Mouse (Mus musculus) heart, adult 2 months (tissue): ENCODE results near the gene Kptn.

ENCODE experiments used
- CTCF ChIP-seq: fragments of 200-600 bp; IDR thresholded peaks from 2 replicates; pipeline ENCODE4 v1.8.1; 2022; ENCODE audit warnings: antibody characterized with exemption, mild to moderate bottlenecking, moderate library complexity
- POLR2A ChIP-seq: fragments of 200-500 bp; IDR thresholded peaks from 2 replicates; pipeline ENCODE4 v1.6.1; 2011; ENCODE audit warnings: mild to moderate bottlenecking, low read depth, low read length, control low read depth; ENCODE audit not compliant: insufficient read depth

DNA sequence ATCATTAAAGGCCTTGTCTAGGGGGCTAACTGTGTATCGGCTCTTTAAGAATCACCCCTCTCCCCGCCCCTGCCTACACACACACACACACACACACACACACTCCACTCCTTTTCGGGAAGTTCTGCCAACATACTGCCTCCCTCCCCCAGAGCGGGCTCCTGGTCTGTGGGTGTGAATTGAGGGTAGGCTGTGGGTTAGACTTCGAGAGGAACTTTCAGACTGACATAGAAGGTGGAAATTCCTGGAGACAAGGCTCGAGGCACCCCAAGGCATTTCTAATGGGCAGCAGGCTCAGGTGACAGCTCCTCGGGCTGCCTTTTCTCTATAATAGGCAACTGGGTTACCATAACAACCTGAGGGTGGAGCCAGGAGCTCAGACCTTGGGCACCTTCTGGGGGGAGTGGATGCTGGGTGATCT, 12.5 kb downstream of the Kptn start:
- TF ChIP-seq POLR2A: no peak
- no peak for TF ChIP-seq CTCF
